Mouse (Mus musculus) myocyte (in vitro differentiated cells): ENCODE measurements around the gene Zfp985. TPM values are rescaled to one million over a fixed set of nuclear protein-coding genes. Genes with fewer than 3 reads are reported as not detected.
"Not testable (repeated sequence)": the region's sequence is repeated elsewhere in the genome, so short reads cannot be mapped to it uniquely, and the experiment has no call there.

ENCODE experiments used
- H3K27me3 ChIP-seq: one replicate; pipeline ENCODE4 v1.6.1; 2011; ENCODE audit not compliant: control insufficient read depth, insufficient read depth, insufficient read length
- H3K36me3 ChIP-seq: one replicate; pipeline ENCODE4 v1.6.1; 2011; ENCODE audit not compliant: control insufficient read depth, insufficient read depth
- H3K4me2 ChIP-seq: one replicate; pipeline ENCODE4 v1.6.1; 2011; ENCODE audit warnings: low read depth, control low read depth
- H3K4me3 ChIP-seq: one replicate; pipeline ENCODE4 v1.5.1; 2011; ENCODE audit warnings: mild to moderate bottlenecking, control low read depth, moderate library complexity
- H3K79me2 ChIP-seq: one replicate; pipeline ENCODE4 v1.6.1; 2011; ENCODE audit not compliant: control insufficient read depth, insufficient read depth
- H3ac ChIP-seq: one replicate; pipeline ENCODE4 v1.6.1; 2011; ENCODE audit not compliant: control insufficient read depth, insufficient read length
- CEBPB ChIP-seq: IDR thresholded peaks from 2 replicates; pipeline ENCODE4 v1.6.1; 2011; ENCODE audit warnings: mild to moderate bottlenecking, moderate library complexity; ENCODE audit not compliant: poor library complexity, insufficient read depth, severe bottlenecking
- E2F4 ChIP-seq: IDR thresholded peaks from one replicate; pipeline ENCODE4 v1.6.1; 2011; ENCODE audit warnings: mild to moderate bottlenecking, control low read depth, moderate library complexity; ENCODE audit not compliant: insufficient read depth
- MAX ChIP-seq: IDR thresholded peaks from one replicate; pipeline ENCODE4 v1.6.1; 2011; ENCODE audit warnings: low read depth, mild to moderate bottlenecking, control low read depth
- MYOD1 ChIP-seq, 3 experiments: IDR thresholded peaks; one replicate each; pipeline ENCODE4 v1.6.1; 2011; ENCODE audit warnings: control low read depth in 2 of 3, low read depth in 2 of 3, mild to moderate bottlenecking in 2 of 3, moderate library complexity in 1 of 3; ENCODE audit not compliant: insufficient read length in 2 of 3, control insufficient read depth in 1 of 3
- MYOG ChIP-seq, 3 experiments: IDR thresholded peaks; one replicate each; pipeline ENCODE4 v1.6.1; 2011; ENCODE audit warnings: control low read depth in 2 of 3, low read depth in 2 of 3, mild to moderate bottlenecking in 2 of 3; ENCODE audit not compliant: insufficient read length in 2 of 3, control insufficient read depth in 1 of 3, insufficient read depth in 1 of 3
- POLR2A ChIP-seq: IDR thresholded peaks from one replicate; pipeline ENCODE4 v1.6.1; 2011; ENCODE audit warnings: low read depth, mild to moderate bottlenecking, control low read depth, moderate library complexity; ENCODE audit not compliant: insufficient read length
- POLR2AphosphoS2 ChIP-seq: IDR thresholded peaks from one replicate; pipeline ENCODE4 v1.6.1; 2011; ENCODE audit warnings: low read depth, control low read depth; ENCODE audit not compliant: insufficient read length
- REST ChIP-seq: IDR thresholded peaks from one replicate; pipeline ENCODE4 v1.6.1; 2011; ENCODE audit warnings: mild to moderate bottlenecking, control low read depth, moderate library complexity; ENCODE audit not compliant: insufficient read depth, insufficient read length
- SRF ChIP-seq: IDR thresholded peaks from one replicate; pipeline ENCODE4 v1.6.1; 2011; ENCODE audit warnings: low read depth; ENCODE audit not compliant: control insufficient read depth, insufficient read length
- TCF12 ChIP-seq: IDR thresholded peaks from one replicate; pipeline ENCODE4 v1.6.1; 2011; ENCODE audit warnings: mild to moderate bottlenecking, control low read depth; ENCODE audit not compliant: poor library complexity, insufficient read depth, severe bottlenecking
- TCF3 ChIP-seq: IDR thresholded peaks from one replicate; pipeline ENCODE4 v1.6.1; 2011; ENCODE audit warnings: low read depth, control low read depth; ENCODE audit not compliant: insufficient read length
- USF1 ChIP-seq: IDR thresholded peaks from one replicate; pipeline ENCODE4 v1.6.1; 2011; ENCODE audit warnings: low read depth, mild to moderate bottlenecking, control low read depth, moderate library complexity
- polyA plus RNA-seq: library from polyadenylated mRNA; unstranded; fragments of >200 nt; fragmentation: generic; extraction: Trizol; gene quantifications from one replicate; pipeline ENCODE4 v1.2.1, GENCODE M21; 2012; ENCODE audit warnings: missing spikeins

Zfp985 gene
- polyA plus RNA-seq = 0.97 TPM

GRCm38 (mm10) chr4:147553071-147553470 is at the start of gene Zfp985:
TSS of gene Zfp985 (plus strand) at chr4:147553277.
- not testable (repeated sequence) for H3K27me3 ChIP-seq, H3K4me3 ChIP-seq, H3K36me3 ChIP-seq, H3ac ChIP-seq, H3K79me2 ChIP-seq, H3K4me2 ChIP-seq

GRCm38 (mm10) chr4:147509174-147509573 is 43.9 kb upstream of the Zfp985 start:
- no peak overlapping the region for H3K4me3 ChIP-seq
- no peak overlapping the region for H3ac ChIP-seq
- H3K27me3 ChIP-seq = no peaks in the 10 kb centered on the region
- H3K79me2 ChIP-seq = no peaks in the 10 kb centered on the region
- TF ChIP-seq SRF = no peak
- no peak for TF ChIP-seq MYOG (IDR thresholded peaks at IDR 0.05; ENCODE audit: control insufficient read depth in 1 of 3, insufficient read depth in 1 of 3, insufficient read length in 2 of 3, low read depth in 2 of 3)
- no peak for TF ChIP-seq MAX
- no peak for TF ChIP-seq MYOD1 (IDR thresholded peaks at IDR 0.05; ENCODE audit: control insufficient read depth in 1 of 3, insufficient read length in 2 of 3, low read depth in 2 of 3)
- no peak for TF ChIP-seq E2F4
- TF ChIP-seq TCF3 = no peak
- no peak for TF ChIP-seq POLR2AphosphoS2
- TF ChIP-seq USF1 = no peak
- no peak for TF ChIP-seq TCF12
- no peak for TF ChIP-seq REST
- no peak for TF ChIP-seq CEBPB
- no peak for TF ChIP-seq POLR2A
- H3K36me3 ChIP-seq = no peaks in the 10 kb centered on the region
- no peak overlapping the region for H3K4me2 ChIP-seq

GRCm38 (mm10) chr4:147518981-147519380 is 34.1 kb upstream of the Zfp985 start:
- H3K79me2 ChIP-seq = no peaks in the 10 kb centered on the region
- no peak overlapping the region for H3K4me3 ChIP-seq
- H3K4me2 ChIP-seq = no peak overlapping the region
- no peak for TF ChIP-seq REST
- no peak for TF ChIP-seq SRF
- no peak for TF ChIP-seq MYOG (IDR thresholded peaks at IDR 0.05; ENCODE audit: control insufficient read depth in 1 of 3, insufficient read depth in 1 of 3, insufficient read length in 2 of 3, low read depth in 2 of 3)
- no peak for TF ChIP-seq POLR2AphosphoS2
- no peak for TF ChIP-seq TCF3
- no peak for TF ChIP-seq MYOD1 (IDR thresholded peaks at IDR 0.05; ENCODE audit: control insufficient read depth in 1 of 3, insufficient read length in 2 of 3, low read depth in 2 of 3)
- TF ChIP-seq CEBPB = no peak
- no peak for TF ChIP-seq TCF12
- no peak for TF ChIP-seq MAX
- no peak for TF ChIP-seq USF1
- TF ChIP-seq POLR2A = no peak
- no peak for TF ChIP-seq E2F4
- H3K36me3 ChIP-seq = no peaks in the 10 kb centered on the region
- no peak overlapping the region for H3ac ChIP-seq
- H3K27me3 ChIP-seq = no peaks in the 10 kb centered on the region

GRCm38 (mm10) chr4:147520100-147520499 is 33.0 kb upstream of the Zfp985 start:
- Histone ChIP-seq H3K36me3 (no peaks in the 10 kb centered on the region), H3K79me2 (no peaks in the 10 kb centered on the region), H3K4me2 (no peak overlapping the region), H3K4me3 (no peak overlapping the region), H3K27me3 (no peaks in the 10 kb centered on the region), H3ac (no peak overlapping the region)
- TF ChIP-seq USF1 (no peak), REST (no peak), TCF12 (no peak), E2F4 (no peak), MYOG (IDR thresholded peaks at IDR 0.05; ENCODE audit: control insufficient read depth in 1 of 3, insufficient read depth in 1 of 3, insufficient read length in 2 of 3, low read depth in 2 of 3) (no peak), MYOD1 (IDR thresholded peaks at IDR 0.05; ENCODE audit: control insufficient read depth in 1 of 3, insufficient read length in 2 of 3, low read depth in 2 of 3) (no peak), CEBPB (no peak), MAX (no peak), SRF (no peak), POLR2A (no peak), TCF3 (no peak)

- H3K79me2 ChIP-seq = no peaks in the 10 kb centered on the region
- H3K4me2 ChIP-seq = no peak overlapping the region
- TF ChIP-seq MYOD1 (IDR thresholded peaks at IDR 0.05; ENCODE audit: control insufficient read depth in 1 of 3, insufficient read length in 2 of 3, low read depth in 2 of 3) (no peak), TCF12 (no peak), MAX (no peak), CEBPB (no peak), SRF (no peak), MYOG (IDR thresholded peaks at IDR 0.05; ENCODE audit: control insufficient read depth in 1 of 3, insufficient read depth in 1 of 3, insufficient read length in 2 of 3, low read depth in 2 of 3) (no peak), POLR2AphosphoS2 (no peak), REST (no peak), USF1 (no peak), TCF3 (no peak), E2F4 (no peak), POLR2A (no peak)
- no peaks in the 10 kb centered on the region for H3K27me3 ChIP-seq
- H3K36me3 ChIP-seq = no peaks in the 10 kb centered on the region
- no peak overlapping the region for H3ac ChIP-seq
- H3K4me3 ChIP-seq = no peak overlapping the region
Observed at GRCm38 (mm10) chr4:147525125-147525524, 28.0 kb upstream of the Zfp985 start.
